Mouse (Mus musculus) kidney, adult 2 months (tissue): ENCODE results near the gene Ntn3.

Experiments used
- CTCF ChIP-seq: fragments of 200-500 bp; conservative IDR thresholded peaks from 2 replicates; pipeline ENCODE4 v1.5.1; 2011; ENCODE audit warnings: low read depth, mild to moderate bottlenecking, control low read depth, low read length, moderate library complexity, mixed read lengths; ENCODE audit not compliant: insufficient read depth, insufficient read length
- POLR2A ChIP-seq: fragments of 200-500 bp; IDR thresholded peaks from one replicate; pipeline ENCODE4 v1.6.1; 2011; ENCODE audit warnings: low read depth, low read length, control low read depth

DNA sequence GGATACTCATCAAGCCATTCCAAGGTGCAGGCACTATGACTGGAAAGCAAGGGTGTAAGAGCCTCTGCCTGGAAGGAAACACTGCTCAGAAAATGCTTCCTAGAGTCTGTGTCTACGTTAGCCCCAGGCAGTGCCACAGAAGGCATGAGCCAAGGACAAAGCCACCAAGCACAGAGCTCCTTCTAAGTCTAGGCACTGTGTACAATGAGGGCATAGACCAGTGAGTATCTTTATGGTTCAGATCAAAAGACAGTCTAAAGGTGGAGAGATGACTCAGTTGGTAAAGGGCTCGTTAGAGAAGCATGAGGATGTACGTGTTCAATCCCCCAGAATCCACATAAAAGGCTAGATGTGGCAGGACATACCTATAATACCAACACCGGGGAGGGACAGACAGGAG, 8.2 kb downstream of the Ntn3 start:
- TF ChIP-seq POLR2A, result no peak
- no peak for TF ChIP-seq CTCF
